Mouse (Mus musculus): ENCODE data around the gene Entpd1. TPM values are rescaled to one million over a fixed set of nuclear protein-coding genes. Genes with fewer than 3 reads are reported as not detected.

Gene Entpd1
- polyA plus RNA-seq, 1 experiment from 2014 or later = 17.6 TPM

DNA sequence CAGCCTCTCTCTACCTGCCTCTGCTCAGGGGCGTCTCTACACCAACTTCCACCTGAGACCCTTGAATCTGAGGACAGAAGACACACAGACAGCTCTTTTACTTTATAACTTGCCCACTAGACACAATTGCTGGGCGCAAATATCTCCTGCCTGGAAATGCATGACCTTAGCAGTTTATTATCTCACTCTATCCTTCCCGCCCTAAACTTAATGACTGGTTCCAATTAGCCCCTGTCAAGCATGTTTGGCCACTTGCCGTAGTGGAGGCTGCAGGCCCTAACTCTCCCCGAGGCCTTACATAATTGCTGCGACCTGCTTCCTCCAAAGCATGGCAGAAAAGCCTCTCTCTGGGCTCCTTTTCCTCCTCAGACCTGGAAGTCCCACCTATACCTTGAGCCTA, 34.2 kb downstream of the Entpd1 start:
- no peak overlapping the region for H3K27ac ChIP-seq (replicated peaks)
- H3K36me3 ChIP-seq = no peaks in the 10 kb centered on the region
- no peak overlapping the region for H3K4me2 ChIP-seq (replicated peaks)
- H3K4me3 ChIP-seq (replicated peaks) = no peak overlapping the region
- no peaks in the 10 kb centered on the region for H3K27me3 ChIP-seq
- H3K4me1 ChIP-seq = peaks cover 16% of the 10 kb centered on the region; the same call in 1 of the 2 replicates
- H3K9ac ChIP-seq = no peak overlapping the region
- whole genome bisulfite sequencing = 36% methylated on average over 6 of the region's 6 CpGs
- no peaks in the 10 kb centered on the region for H3K9me3 ChIP-seq (replicated peaks)
- ATAC-seq (ENCODE audit: insufficient number of reproducible peaks, low FRiP score, low TSS enrichment, low read depth) = no peak

DNA sequence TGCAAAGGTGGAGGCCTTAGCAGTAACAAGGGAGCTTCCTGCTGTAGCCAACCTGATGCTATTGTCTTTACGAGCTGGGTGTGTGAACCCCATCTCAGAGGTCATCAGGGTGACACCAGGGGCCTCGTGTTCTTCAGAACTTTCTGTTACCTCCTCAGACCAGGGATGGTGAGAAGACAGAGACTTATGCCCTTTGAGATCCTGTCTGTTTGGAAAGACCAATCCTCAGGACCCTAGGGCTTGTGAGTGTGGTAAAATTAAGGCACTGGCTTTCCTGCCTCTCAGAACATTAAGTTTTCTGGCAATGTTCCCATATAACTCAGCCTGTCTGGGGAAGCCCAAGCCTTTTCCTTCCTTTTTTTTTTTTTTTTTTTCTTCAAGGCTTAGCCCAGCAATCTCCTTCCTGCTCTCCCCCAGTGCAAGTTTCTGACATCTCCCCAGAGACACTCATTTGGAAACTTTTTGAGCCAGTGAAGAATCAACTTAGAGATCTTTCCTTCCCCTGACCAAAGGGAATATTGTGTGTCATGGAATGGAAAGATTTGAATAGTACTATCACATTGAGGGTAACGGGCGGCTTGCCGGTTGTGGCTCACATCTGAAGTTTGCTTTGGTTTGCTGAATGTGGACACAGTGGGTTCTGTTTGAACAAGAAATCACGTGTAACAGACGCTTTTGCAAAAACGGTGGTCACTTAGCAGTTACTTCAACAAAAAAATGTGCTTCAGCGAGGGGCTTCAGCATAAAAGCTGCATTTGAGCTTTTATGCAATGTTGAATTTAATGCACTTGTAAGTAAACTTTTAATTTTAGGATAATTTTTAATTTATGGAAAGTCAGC, 35.4 kb downstream of the Entpd1 start:
- Histone ChIP-seq H3K4me3 (replicated peaks) (no peak overlapping the region), H3K9ac (no peak overlapping the region), H3K27me3 (no peaks in the 10 kb centered on the region), H3K4me1 (peaks cover 16% of the 10 kb centered on the region; the same call in 1 of the 2 replicates), H3K36me3 (no peaks in the 10 kb centered on the region), H3K4me2 (replicated peaks) (no peak overlapping the region), H3K9me3 (replicated peaks) (no peaks in the 10 kb centered on the region), H3K27ac (replicated peaks) (0 out of 2 replicates have a peak overlapping the region, but pooled peaks have one; percentile 23)
- ATAC-seq (ENCODE audit: insufficient number of reproducible peaks, low FRiP score, low TSS enrichment, low read depth) = no peak
- 51% methylated on average over 9 of the region's 9 CpGs for WGBS

GRCm38 (mm10) chr19:40650090-40650489, 37.9 kb downstream of the Entpd1 start:
- no peak overlapping the region for H3K4me2 ChIP-seq (replicated peaks)
- no peaks in the 10 kb centered on the region for H3K36me3 ChIP-seq
- H3K9me3 ChIP-seq (replicated peaks) = no peaks in the 10 kb centered on the region
- H3K4me1 ChIP-seq = peaks cover 16% of the 10 kb centered on the region; the same call in 1 of the 2 replicates
- ATAC-seq (ENCODE audit: insufficient number of reproducible peaks, low FRiP score, low TSS enrichment, low read depth) = no peak
- WGBS = 41% methylated on average over 5 of the region's 5 CpGs
- no peaks in the 10 kb centered on the region for H3K27me3 ChIP-seq
- no peak overlapping the region for H3K27ac ChIP-seq (replicated peaks)
- no peak overlapping the region for H3K4me3 ChIP-seq (replicated peaks)
- no peak overlapping the region for H3K9ac ChIP-seq

GRCm38 (mm10) chr19:40656207-40656606, 44.0 kb downstream of the Entpd1 start:
- no peak for ATAC-seq (ENCODE audit: insufficient number of reproducible peaks, low FRiP score, low TSS enrichment, low read depth)
- Histone ChIP-seq H3K9me3 (replicated peaks) (no peaks in the 10 kb centered on the region), H3K36me3 (no peaks in the 10 kb centered on the region), H3K27me3 (no peaks in the 10 kb centered on the region), H3K9ac (no peak overlapping the region), H3K27ac (replicated peaks) (no peak overlapping the region), H3K4me3 (replicated peaks) (no peak overlapping the region), H3K4me1 (peaks cover 22% of the 10 kb centered on the region), H3K4me2 (replicated peaks) (no peak overlapping the region)
- 86% methylated on average over 5 of the region's 5 CpGs for WGBS

GRCm38 (mm10) chr19:40658281-40658680, 46.1 kb downstream of the Entpd1 start:
- no peaks in the 10 kb centered on the region for H3K9me3 ChIP-seq (replicated peaks)
- H3K27ac ChIP-seq (replicated peaks) = no peak overlapping the region
- no peak for ATAC-seq (ENCODE audit: insufficient number of reproducible peaks, low FRiP score, low TSS enrichment, low read depth)
- H3K36me3 ChIP-seq = no peaks in the 10 kb centered on the region
- H3K27me3 ChIP-seq = no peaks in the 10 kb centered on the region
- no peak overlapping the region for H3K4me3 ChIP-seq (replicated peaks)
- peaks cover 27% of the 10 kb centered on the region for H3K4me1 ChIP-seq
- no peak overlapping the region for H3K9ac ChIP-seq
- 55% methylated on average over 6 of the region's 6 CpGs for WGBS
- no peak overlapping the region for H3K4me2 ChIP-seq (replicated peaks)

DNA sequence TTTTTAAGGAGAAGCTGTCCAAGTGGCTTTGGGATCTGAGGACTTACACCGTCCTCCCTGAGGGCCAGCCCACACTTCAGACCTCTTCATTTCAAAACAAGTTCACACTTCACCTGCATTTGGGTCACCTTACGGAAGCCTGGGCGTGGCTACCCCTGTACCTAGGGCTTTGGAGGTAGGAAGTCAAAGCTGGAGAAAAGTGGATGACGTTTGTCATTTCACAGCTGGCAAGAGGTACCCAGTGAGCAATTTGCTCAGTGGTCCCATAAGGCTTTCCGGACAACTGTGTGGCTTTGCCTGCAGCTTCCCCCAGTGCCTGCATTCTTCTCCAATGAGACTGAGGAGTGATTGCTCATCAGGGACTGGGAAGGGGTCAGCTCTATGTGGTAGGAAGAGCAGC, 46.8 kb downstream of the Entpd1 start:
- H3K9ac ChIP-seq = no peak overlapping the region
- no peak overlapping the region for H3K27ac ChIP-seq (replicated peaks)
- WGBS = 46% methylated on average over 5 of the region's 5 CpGs
- 0 out of 2 replicates have a peak overlapping the region, but pooled peaks have one; percentile 50 for H3K4me2 ChIP-seq (replicated peaks)
- no peaks in the 10 kb centered on the region for H3K36me3 ChIP-seq
- H3K9me3 ChIP-seq (replicated peaks) = no peaks in the 10 kb centered on the region
- peaks cover 34% of the 10 kb centered on the region for H3K4me1 ChIP-seq
- ATAC-seq (ENCODE audit: insufficient number of reproducible peaks, low FRiP score, low TSS enrichment, low read depth) = no peak
- no peaks in the 10 kb centered on the region for H3K27me3 ChIP-seq
- H3K4me3 ChIP-seq (replicated peaks) = no peak overlapping the region

DNA sequence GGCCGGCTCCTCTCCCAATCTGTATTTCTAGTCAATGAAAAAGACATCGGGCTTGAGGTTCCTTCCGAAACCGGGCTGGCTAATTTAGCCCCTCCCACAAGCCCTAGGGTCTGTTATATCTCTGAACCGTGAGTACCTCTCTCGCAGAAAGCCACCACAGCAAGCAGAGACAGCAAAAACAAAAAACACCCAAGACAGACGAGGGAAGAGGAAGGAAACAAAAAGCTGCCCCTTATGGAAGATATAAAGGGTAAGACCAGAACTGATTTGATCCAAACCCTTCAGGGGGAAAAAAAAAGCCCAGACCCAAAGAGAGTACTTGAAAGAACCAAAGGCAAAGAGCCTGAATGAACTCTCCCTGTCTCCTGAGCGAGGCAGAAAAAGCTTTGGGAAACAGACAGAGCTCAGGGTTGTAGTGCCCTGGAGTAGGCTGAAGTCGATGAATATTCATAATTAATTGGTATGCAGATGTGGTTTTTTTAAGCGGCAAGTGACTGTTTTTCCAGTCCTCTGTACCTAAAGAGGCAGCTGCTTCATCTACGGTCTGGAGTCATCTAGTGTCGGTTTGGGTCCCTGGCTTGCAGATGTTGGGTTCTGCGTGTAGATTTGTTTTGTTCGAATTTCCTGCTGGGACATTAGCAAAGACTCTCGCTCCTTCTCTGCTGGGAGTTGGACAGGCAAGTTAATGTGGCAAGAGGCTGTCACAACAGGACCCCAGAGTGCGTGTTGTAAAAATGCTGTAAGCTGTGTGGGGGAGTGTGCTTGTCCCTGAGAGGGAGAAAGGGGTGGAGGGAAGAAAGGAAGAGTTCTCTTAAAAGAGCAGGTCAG, 47.7 kb downstream of the Entpd1 start:
- Histone ChIP-seq H3K27me3 (no peaks in the 10 kb centered on the region), H3K4me1 (peaks cover 34% of the 10 kb centered on the region), H3K9ac (peak overlapping the region; percentile 47), H3K36me3 (no peaks in the 10 kb centered on the region), H3K27ac (replicated peaks) (peak overlapping the region; percentile 77), H3K4me2 (replicated peaks) (peak overlapping the region; percentile 50), H3K9me3 (replicated peaks) (no peaks in the 10 kb centered on the region), H3K4me3 (replicated peaks) (peak overlapping the region; percentile 32)
- ATAC-seq (ENCODE audit: insufficient number of reproducible peaks, low FRiP score, low TSS enrichment, low read depth) = no peak; the same call in 1 of the 2 replicates
- WGBS = 1% methylated on average over 16 of the region's 16 CpGs

DNA sequence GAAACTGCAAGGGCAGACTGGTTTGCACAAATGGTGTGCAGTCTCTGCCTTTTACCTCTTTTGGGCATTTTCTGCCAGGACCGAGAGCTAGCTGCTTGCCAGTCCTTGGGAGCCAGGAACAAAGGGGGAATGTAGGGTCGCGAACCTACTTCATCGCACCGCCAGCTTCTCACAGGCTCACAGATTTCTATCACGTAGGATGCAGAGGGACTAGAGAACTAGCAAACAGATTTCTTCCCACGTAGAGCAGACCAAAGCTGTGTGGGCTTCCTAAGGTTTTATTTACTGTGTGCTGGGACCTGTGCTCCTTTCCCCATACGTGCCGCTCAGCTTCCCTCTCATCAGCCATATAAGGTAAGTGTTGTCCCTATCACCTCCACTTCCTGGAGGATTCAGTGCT, 48.3 kb downstream of the Entpd1 start:
- Histone ChIP-seq H3K27ac (replicated peaks) (peak overlapping the region; percentile 77), H3K4me2 (replicated peaks) (peak overlapping the region; percentile 50), H3K27me3 (no peaks in the 10 kb centered on the region), H3K4me3 (replicated peaks) (peak overlapping the region; percentile 32), H3K36me3 (no peaks in the 10 kb centered on the region), H3K4me1 (peaks cover 34% of the 10 kb centered on the region), H3K9me3 (replicated peaks) (no peaks in the 10 kb centered on the region), H3K9ac (no peak overlapping the region)
- 28% methylated on average over 9 of the region's 9 CpGs for WGBS
- ATAC-seq (ENCODE audit: insufficient number of reproducible peaks, low FRiP score, low TSS enrichment, low read depth) = no peak

GRCm38 (mm10) chr19:40661108-40661507, 48.9 kb downstream of the Entpd1 start:
- WGBS = 78% methylated on average over 2 of the region's 2 CpGs
- ATAC-seq (ENCODE audit: insufficient number of reproducible peaks, low FRiP score, low TSS enrichment, low read depth) = no peak
- no peaks in the 10 kb centered on the region for H3K36me3 ChIP-seq
- H3K27ac ChIP-seq (replicated peaks) = peak overlapping the region; percentile 77
- H3K4me3 ChIP-seq (replicated peaks) = peak overlapping the region; percentile 32
- H3K9me3 ChIP-seq (replicated peaks) = no peaks in the 10 kb centered on the region
- peaks cover 34% of the 10 kb centered on the region for H3K4me1 ChIP-seq
- peak overlapping the region; percentile 50 for H3K4me2 ChIP-seq (replicated peaks)
- no peaks in the 10 kb centered on the region for H3K27me3 ChIP-seq
- no peak overlapping the region for H3K9ac ChIP-seq

DNA sequence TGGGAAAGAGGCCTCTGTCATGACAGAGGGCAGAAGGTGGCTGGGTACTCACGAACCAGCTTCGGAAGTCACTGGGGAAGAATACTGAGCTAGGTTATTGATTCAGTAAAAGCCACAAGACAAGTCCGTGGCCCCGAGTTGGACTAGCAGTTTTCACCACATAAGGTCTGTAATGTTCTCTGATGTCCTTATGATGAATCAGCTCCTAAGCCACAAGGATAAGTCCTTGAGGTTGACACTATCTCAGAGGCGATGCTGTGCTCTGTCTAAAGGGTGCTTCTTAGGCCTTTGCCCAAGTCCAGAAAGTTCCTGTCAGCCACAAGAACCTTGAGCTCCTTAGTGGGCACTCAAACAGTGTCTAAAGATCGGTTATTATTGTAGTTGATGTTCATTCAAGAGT, 49.7 kb downstream of the Entpd1 start:
- H3K9me3 ChIP-seq (replicated peaks) = no peaks in the 10 kb centered on the region
- no peak for ATAC-seq (ENCODE audit: insufficient number of reproducible peaks, low FRiP score, low TSS enrichment, low read depth)
- no peak overlapping the region for H3K9ac ChIP-seq
- 85% methylated on average over 6 of the region's 6 CpGs for WGBS
- no peak overlapping the region for H3K4me3 ChIP-seq (replicated peaks)
- no peaks in the 10 kb centered on the region for H3K36me3 ChIP-seq
- H3K27ac ChIP-seq (replicated peaks) = 0 out of 2 replicates have a peak overlapping the region, but pooled peaks have one; percentile 1
- H3K4me2 ChIP-seq (replicated peaks) = no peak overlapping the region
- H3K27me3 ChIP-seq = no peaks in the 10 kb centered on the region
- peaks cover 34% of the 10 kb centered on the region for H3K4me1 ChIP-seq

- ATAC-seq (ENCODE audit: insufficient number of reproducible peaks, low FRiP score, low TSS enrichment, low read depth) = no peak
Measured at GRCm38 (mm10) chr19:40662727-40663126, 50.6 kb downstream of the Entpd1 start.

More at GRCm38 (mm10) chr19:40662727-40663126, 50.6 kb downstream of the Entpd1 start:
- Histone ChIP-seq H3K36me3 (no peaks in the 10 kb centered on the region), H3K9me3 (replicated peaks) (no peaks in the 10 kb centered on the region), H3K4me3 (replicated peaks) (no peak overlapping the region), H3K4me2 (replicated peaks) (0 out of 2 replicates have a peak overlapping the region, but pooled peaks have one; percentile 4), H3K4me1 (peaks cover 34% of the 10 kb centered on the region), H3K9ac (no peak overlapping the region), H3K27me3 (no peaks in the 10 kb centered on the region), H3K27ac (replicated peaks) (no peak overlapping the region)
- 40% methylated on average over 2 of the region's 2 CpGs for WGBS
